Mouse (Mus musculus) 3134 (cell line): ENCODE measurements around the gene Timm10.

Experiments used
- DNase-seq: peaks from one replicate; pipeline ENCODE4 v3.0.0-alpha.2; 2011; ENCODE audit warnings: low spot score; ENCODE audit not compliant: insufficient read length; ENCODE audit errors: extremely low read depth

Gene Timm10

GRCm38 (mm10) chr2:84812676-84813075 is 14.1 kb upstream of the Timm10 start:
- no peak for DNase-seq

GRCm38 (mm10) chr2:84819861-84820260 is 6.9 kb upstream of the Timm10 start:
- no peak for DNase-seq

- no peak for DNase-seq
Measured at GRCm38 (mm10) chr2:84822552-84822951, 4.2 kb upstream of the Timm10 start, which contains the start of gene Smtnl1. Gene Smtnl1, minus strand, starts transcription at chr2:84822652.

- DNase-seq: no peak
Measured at GRCm38 (mm10) chr2:84823237-84823636, 3.6 kb upstream of the Timm10 start.

GRCm38 (mm10) chr2:84827283-84827920 is 605 bp downstream of the Timm10 start:
- peak; percentile 56 for DNase-seq

- DNase-seq: peak; percentile 45
Measured at GRCm38 (mm10) chr2:84831666-84832391, 5.0 kb downstream of the Timm10 start.

GRCm38 (mm10) chr2:84837107-84837506 is 10.3 kb downstream of the Timm10 start:
- no peak for DNase-seq

- DNase-seq: no peak
Measured at GRCm38 (mm10) chr2:84837817-84838592, 11.2 kb downstream of the Timm10 start.

- DNase-seq: no peak
Measured at GRCm38 (mm10) chr2:84838593-84838949, 11.8 kb downstream of the Timm10 start, which contains the start of gene Slc43a1. Gene Slc43a1, plus strand, starts transcription at chr2:84838850.

GRCm38 (mm10) chr2:84838993-84839980 is 12.5 kb downstream of the Timm10 start:
- no peak for DNase-seq

GRCm38 (mm10) chr2:84840016-84840747 is 13.4 kb downstream of the Timm10 start:
- no peak for DNase-seq

GRCm38 (mm10) chr2:84840748-84841563 is 14.2 kb downstream of the Timm10 start:
- DNase-seq: no peak

- DNase-seq: no peak
Measured at GRCm38 (mm10) chr2:84841905-84842304, 15.1 kb downstream of the Timm10 start.

GRCm38 (mm10) chr2:84843654-84844053 is 16.9 kb downstream of the Timm10 start:
- no peak for DNase-seq

- DNase-seq: no peak
Measured at GRCm38 (mm10) chr2:84845226-84845625, 18.4 kb downstream of the Timm10 start.

- no peak for DNase-seq
Measured at GRCm38 (mm10) chr2:84850407-84851129, 23.8 kb downstream of the Timm10 start.

GRCm38 (mm10) chr2:84851130-84852040 is 24.6 kb downstream of the Timm10 start:
- DNase-seq: peak; percentile 69
